Mouse (Mus musculus): ENCODE results near the gene Hist1h2bm.

- TF ChIP-seq CTCF (IDR thresholded peaks at IDR 0.05; ENCODE audit: borderline replicate concordance, extremely low read depth, insufficient read depth, insufficient read length) (no peak), POLR2A (IDR thresholded peaks at IDR 0.05; ENCODE audit: borderline replicate concordance, extremely low read depth, insufficient read depth, insufficient read length, poor library complexity, severe bottlenecking) (no peak)
These were observed 11.6 kb downstream of the Hist1h2bm start for GRCm38 (mm10) chr13:21733466-21733865.

Measured in brain, embryonic 14.5 days (tissue).